Mouse (Mus musculus): ENCODE data around the gene Dll3.
"Not testable (repeated sequence)": the region's sequence is repeated elsewhere in the genome, so short reads cannot be mapped to it uniquely, and the experiment has no call there.

The Dll3 gene

GRCm38 (mm10) chr7:28251976-28252375 is 50.1 kb downstream of the Dll3 start:
- DNase-seq (ENCODE audit: low spot score in 2 of 2), result no peak

GRCm38 (mm10) chr7:28248957-28249356 is 53.1 kb downstream of the Dll3 start:
- DNase-seq (ENCODE audit: low spot score in 2 of 2), result no peak

GRCm38 (mm10) chr7:28243943-28244342 is 58.1 kb downstream of the Dll3 start:
- DNase-seq (ENCODE audit: low spot score in 2 of 2), result not testable (repeated sequence)
